Mouse (Mus musculus): ENCODE measurements around the gene Aldh3b2. TPM values are rescaled to one million over a fixed set of nuclear protein-coding genes. Genes with fewer than 3 reads are reported as not detected.

Gene Aldh3b2
- 108 and 135 TPM in 2 replicates for polyA plus RNA-seq (2012; rRNA removed)

- no peak for DNase-seq (ENCODE audit: low spot score)
Measured at GRCm38 (mm10) chr19:3972229-3972628, at the start of gene Aldh3b2. Aldh3b2 (plus strand) TSS chr19:3972328.

GRCm38 (mm10) chr19:3922661-3923371, 49.3 kb upstream of the Aldh3b2 start:
- no peak for DNase-seq (ENCODE audit: low spot score)

GRCm38 (mm10) chr19:3923586-3923985, 48.5 kb upstream of the Aldh3b2 start:
- DNase-seq (ENCODE audit: low spot score), result no peak

- no peak for DNase-seq (ENCODE audit: low spot score)
Measured at GRCm38 (mm10) chr19:3924190-3924589, 47.9 kb upstream of the Aldh3b2 start.

- DNase-seq (ENCODE audit: low spot score), result no peak
Measured at GRCm38 (mm10) chr19:3924868-3925267, 47.3 kb upstream of the Aldh3b2 start.

- no peak for DNase-seq (ENCODE audit: low spot score)
Measured at GRCm38 (mm10) chr19:3925859-3926258, 46.3 kb upstream of the Aldh3b2 start.

GRCm38 (mm10) chr19:3926279-3926678, 45.8 kb upstream of the Aldh3b2 start:
- DNase-seq (ENCODE audit: low spot score), result no peak

- no peak for DNase-seq (ENCODE audit: low spot score)
Measured at GRCm38 (mm10) chr19:3926685-3927084, 45.4 kb upstream of the Aldh3b2 start.

GRCm38 (mm10) chr19:3927989-3928388, 44.1 kb upstream of the Aldh3b2 start:
- no peak for DNase-seq (ENCODE audit: low spot score)

- no peak for DNase-seq (ENCODE audit: low spot score)
Measured at GRCm38 (mm10) chr19:3928779-3929178, 43.3 kb upstream of the Aldh3b2 start.

- peak; percentile 64 for DNase-seq (ENCODE audit: low spot score)
Measured at GRCm38 (mm10) chr19:3929211-3929941, 42.8 kb upstream of the Aldh3b2 start, which contains the start of gene Aldh3b1. Aldh3b1 (minus strand) TSS chr19:3929808.

GRCm38 (mm10) chr19:3930262-3931057, 41.7 kb upstream of the Aldh3b2 start:
- no peak for DNase-seq (ENCODE audit: low spot score)

GRCm38 (mm10) chr19:3931716-3932115, 40.4 kb upstream of the Aldh3b2 start:
- no peak for DNase-seq (ENCODE audit: low spot score)

GRCm38 (mm10) chr19:3935032-3935895, 36.9 kb upstream of the Aldh3b2 start, which contains the start of gene Unc93b1:
Unc93b1 (plus strand) TSS chr19:3935186.
- DNase-seq (ENCODE audit: low spot score), result no peak

- DNase-seq (ENCODE audit: low spot score), result no peak
Measured at GRCm38 (mm10) chr19:3935896-3936850, 36.0 kb upstream of the Aldh3b2 start.

- no peak for DNase-seq (ENCODE audit: low spot score)
Measured at GRCm38 (mm10) chr19:3942315-3942714, 29.8 kb upstream of the Aldh3b2 start.

GRCm38 (mm10) chr19:3942986-3943735, 29.0 kb upstream of the Aldh3b2 start:
- DNase-seq (ENCODE audit: low spot score), result no peak

GRCm38 (mm10) chr19:3945872-3946564, 26.1 kb upstream of the Aldh3b2 start:
- DNase-seq (ENCODE audit: low spot score), result no peak

- no peak for DNase-seq (ENCODE audit: low spot score)
Measured at GRCm38 (mm10) chr19:3946715-3947114, 25.4 kb upstream of the Aldh3b2 start.

Measured in urinary bladder, adult 2 months (tissue).